Mouse (Mus musculus): ENCODE results near the gene Pnisr. TPM values are rescaled to one million over a fixed set of nuclear protein-coding genes. Genes with fewer than 3 reads are reported as not detected.

Pnisr gene
- polyA plus RNA-seq, 1 experiment from 2014 or later = 136 TPM

DNA sequence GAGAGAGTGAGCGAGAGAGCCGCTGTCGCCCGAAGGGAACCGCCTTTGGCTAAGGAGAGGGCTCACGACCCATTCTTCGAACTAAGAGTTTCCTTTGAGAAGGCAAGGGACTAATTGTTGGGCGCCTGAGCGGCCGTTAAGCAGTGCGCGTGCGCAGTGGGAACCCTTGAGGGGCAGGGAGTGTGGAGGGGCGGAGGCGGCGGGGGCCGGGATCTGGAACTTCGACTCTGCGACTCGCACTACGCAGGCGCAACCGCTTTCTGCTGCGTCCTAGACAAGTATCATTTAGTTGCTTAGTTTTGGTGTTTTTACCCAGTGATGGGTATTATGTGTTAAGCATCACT is 876 bp downstream of the Pnisr start:
- H3K4me1 ChIP-seq (replicated peaks; ENCODE audit: control insufficient read depth, insufficient read depth, low read length) = peaks cover 8% of the 10 kb centered on the region; the same call in 1 of the 2 replicates
- ATAC-seq (replicated peaks; ENCODE audit: low FRiP score, low TSS enrichment, low read depth) (peak; percentile 88), DNase-seq (ENCODE audit: low spot score) (no peak)
- peak overlapping the region; percentile 96 for H3K9ac ChIP-seq (ENCODE audit: low read length)
- peak overlapping the region; percentile 92 for H3K27ac ChIP-seq (ENCODE audit: low read depth)
- H3K36me3 ChIP-seq (ENCODE audit: control insufficient read depth, insufficient read depth, low read length) = no peaks in the 10 kb centered on the region
- H3K4me2 ChIP-seq (ENCODE audit: low read length) = peak overlapping the region; percentile 63
- H3K27me3 ChIP-seq (replicated peaks; ENCODE audit: control insufficient read depth, insufficient read depth, low read length) = no peaks in the 10 kb centered on the region
- no peaks in the 10 kb centered on the region for H3K9me3 ChIP-seq (ENCODE audit: control insufficient read depth, low read length)
- H3K4me3 ChIP-seq (ENCODE audit: low read depth, low read length) = peak overlapping the region; percentile 95
- under 1% methylated on average over 24 of the region's 24 CpGs for whole genome bisulfite sequencing

GRCm38 (mm10) chr4:21857481-21857880 is 10.1 kb downstream of the Pnisr start:
- Histone ChIP-seq H3K4me3 (ENCODE audit: low read depth, low read length) (no peak overlapping the region), H3K36me3 (ENCODE audit: control insufficient read depth, insufficient read depth, low read length) (peaks cover 72% of the 10 kb centered on the region), H3K9ac (ENCODE audit: low read length) (no peak overlapping the region), H3K4me2 (ENCODE audit: low read length) (no peak overlapping the region), H3K4me1 (replicated peaks; ENCODE audit: control insufficient read depth, insufficient read depth, low read length) (no peaks in the 10 kb centered on the region), H3K9me3 (ENCODE audit: control insufficient read depth, low read length) (no peaks in the 10 kb centered on the region), H3K27ac (ENCODE audit: low read depth) (no peak overlapping the region), H3K27me3 (replicated peaks; ENCODE audit: control insufficient read depth, insufficient read depth, low read length) (no peaks in the 10 kb centered on the region)
- no peak for ATAC-seq (replicated peaks; ENCODE audit: low FRiP score, low TSS enrichment, low read depth)
- WGBS = 80% methylated on average over 1 of the region's 1 CpGs
- no peak for DNase-seq (ENCODE audit: low spot score)

- Histone ChIP-seq H3K4me3 (ENCODE audit: low read depth, low read length) (no peak overlapping the region), H3K36me3 (ENCODE audit: control insufficient read depth, insufficient read depth, low read length) (peaks cover 76% of the 10 kb centered on the region), H3K4me1 (replicated peaks; ENCODE audit: control insufficient read depth, insufficient read depth, low read length) (no peaks in the 10 kb centered on the region), H3K27ac (ENCODE audit: low read depth) (no peak overlapping the region), H3K9me3 (ENCODE audit: control insufficient read depth, low read length) (no peaks in the 10 kb centered on the region), H3K9ac (ENCODE audit: low read length) (no peak overlapping the region), H3K27me3 (replicated peaks; ENCODE audit: control insufficient read depth, insufficient read depth, low read length) (no peaks in the 10 kb centered on the region), H3K4me2 (ENCODE audit: low read length) (no peak overlapping the region)
- WGBS = 100% methylated on average over 1 of the region's 1 CpGs
- ATAC-seq (replicated peaks; ENCODE audit: low FRiP score, low TSS enrichment, low read depth) (no peak), DNase-seq (ENCODE audit: low spot score) (no peak)
Observed at GRCm38 (mm10) chr4:21865226-21865625, 17.8 kb downstream of the Pnisr start.

GRCm38 (mm10) chr4:21878776-21879175 is 31.4 kb downstream of the Pnisr start:
- H3K27me3 ChIP-seq (replicated peaks; ENCODE audit: control insufficient read depth, insufficient read depth, low read length) = no peaks in the 10 kb centered on the region
- peak overlapping the region; percentile 74 for H3K4me2 ChIP-seq (ENCODE audit: low read length)
- H3K9me3 ChIP-seq (ENCODE audit: control insufficient read depth, low read length) = no peaks in the 10 kb centered on the region
- peak overlapping the region; percentile 74 for H3K9ac ChIP-seq (ENCODE audit: low read length)
- peaks cover 9% of the 10 kb centered on the region; the same call in 1 of the 2 replicates for H3K4me1 ChIP-seq (replicated peaks; ENCODE audit: control insufficient read depth, insufficient read depth, low read length)
- peak overlapping the region; percentile 64 for H3K4me3 ChIP-seq (ENCODE audit: low read depth, low read length)
- 0 out of 2 replicates have a peak overlapping the region, but pooled peaks have one; percentile 36 for H3K27ac ChIP-seq (ENCODE audit: low read depth)
- ATAC-seq (replicated peaks; ENCODE audit: low FRiP score, low TSS enrichment, low read depth) = no peak
- 12% methylated on average over 6 of the region's 6 CpGs for WGBS
- H3K36me3 ChIP-seq (ENCODE audit: control insufficient read depth, insufficient read depth, low read length) = peaks cover 31% of the 10 kb centered on the region
- no peak for DNase-seq (ENCODE audit: low spot score)

- Histone ChIP-seq H3K4me1 (replicated peaks; ENCODE audit: control insufficient read depth, insufficient read depth, low read length) (peaks cover 9% of the 10 kb centered on the region; the same call in 1 of the 2 replicates), H3K9me3 (ENCODE audit: control insufficient read depth, low read length) (no peaks in the 10 kb centered on the region), H3K4me3 (ENCODE audit: low read depth, low read length) (peak within 1 kb of the TSS; percentile 64), H3K4me2 (ENCODE audit: low read length) (peak within 1 kb of the TSS; percentile 74), H3K36me3 (ENCODE audit: control insufficient read depth, insufficient read depth, low read length) (peaks cover 22% of the 10 kb centered on the region), H3K9ac (ENCODE audit: low read length) (peak within 1 kb of the TSS; percentile 74), H3K27ac (ENCODE audit: low read depth) (peak within 1 kb of the TSS; percentile 87), H3K27me3 (replicated peaks; ENCODE audit: control insufficient read depth, insufficient read depth, low read length) (no peaks in the 10 kb centered on the region)
- peak; percentile 93 for DNase-seq (ENCODE audit: low spot score)
- under 1% methylated on average over 51 of the region's 51 CpGs for WGBS
- ATAC-seq (replicated peaks; ENCODE audit: low FRiP score, low TSS enrichment, low read depth) = peak; percentile 87
Observed at GRCm38 (mm10) chr4:21879565-21880220, 32.3 kb downstream of the Pnisr start, which contains the start of gene Coq3. Gene Coq3 (plus strand): TSS chr4:21879673.

GRCm38 (mm10) chr4:21882806-21883205 is 35.4 kb downstream of the Pnisr start:
- Histone ChIP-seq H3K27ac (ENCODE audit: low read depth) (no peak overlapping the region), H3K27me3 (replicated peaks; ENCODE audit: control insufficient read depth, insufficient read depth, low read length) (no peaks in the 10 kb centered on the region), H3K4me2 (ENCODE audit: low read length) (no peak overlapping the region), H3K36me3 (ENCODE audit: control insufficient read depth, insufficient read depth, low read length) (no peaks in the 10 kb centered on the region), H3K9me3 (ENCODE audit: control insufficient read depth, low read length) (no peaks in the 10 kb centered on the region), H3K4me3 (ENCODE audit: low read depth, low read length) (no peak overlapping the region), H3K4me1 (replicated peaks; ENCODE audit: control insufficient read depth, insufficient read depth, low read length) (peaks cover 9% of the 10 kb centered on the region; the same call in 1 of the 2 replicates), H3K9ac (ENCODE audit: low read length) (no peak overlapping the region)
- ATAC-seq (replicated peaks; ENCODE audit: low FRiP score, low TSS enrichment, low read depth) (no peak), DNase-seq (ENCODE audit: low spot score) (no peak)
- WGBS = 90% methylated on average over 6 of the region's 6 CpGs

DNA sequence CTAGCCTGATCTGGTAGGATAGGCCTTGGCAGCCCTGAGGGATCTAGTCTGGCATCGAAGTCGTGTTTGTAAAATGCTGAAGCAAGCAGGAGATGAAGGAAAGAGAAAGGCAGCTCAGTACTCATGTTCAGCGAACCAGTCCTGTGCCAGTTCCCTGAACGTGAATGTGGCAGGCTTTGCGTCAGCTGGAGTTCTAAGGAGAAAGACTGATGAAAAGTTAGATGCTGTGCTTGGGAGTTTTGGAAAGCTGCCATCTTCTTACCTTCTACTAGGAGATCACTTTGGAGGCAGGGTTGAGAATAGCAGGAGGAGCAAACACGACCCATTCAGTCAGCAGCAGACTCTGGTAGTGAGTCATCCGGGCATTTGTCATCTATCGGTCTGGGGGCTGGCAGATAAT is 38.4 kb downstream of the Pnisr start:
- no peak overlapping the region for H3K27ac ChIP-seq (ENCODE audit: low read depth)
- ATAC-seq (replicated peaks; ENCODE audit: low FRiP score, low TSS enrichment, low read depth) (no peak), DNase-seq (ENCODE audit: low spot score) (no peak)

More for the DNA sequence above, 38.4 kb downstream of the Pnisr start:
- Histone ChIP-seq H3K27me3 (replicated peaks; ENCODE audit: control insufficient read depth, insufficient read depth, low read length) (no peaks in the 10 kb centered on the region), H3K4me1 (replicated peaks; ENCODE audit: control insufficient read depth, insufficient read depth, low read length) (no peaks in the 10 kb centered on the region), H3K4me3 (ENCODE audit: low read depth, low read length) (no peak overlapping the region), H3K9ac (ENCODE audit: low read length) (no peak overlapping the region), H3K36me3 (ENCODE audit: control insufficient read depth, insufficient read depth, low read length) (no peaks in the 10 kb centered on the region), H3K9me3 (ENCODE audit: control insufficient read depth, low read length) (no peaks in the 10 kb centered on the region), H3K4me2 (ENCODE audit: low read length) (no peak overlapping the region)
- 77% methylated on average over 8 of the region's 8 CpGs for WGBS

All from intestine, embryonic 14.5 days (tissue).